Mouse (Mus musculus) cortical plate, adult 2 months (tissue): Measurements from ENCODE around the gene Dnttip2.

Experiments used
- CTCF ChIP-seq: fragments of 200-500 bp; IDR thresholded peaks from 2 replicates; pipeline ENCODE4 v1.5.1; 2011; ENCODE audit warnings: mild to moderate bottlenecking, control low read depth, low read length; ENCODE audit not compliant: insufficient read depth; ENCODE audit errors: extremely low read depth
- POLR2A ChIP-seq: fragments of 200-500 bp; IDR thresholded peaks from 2 replicates; pipeline ENCODE4 v1.6.1; 2011; ENCODE audit warnings: mild to moderate bottlenecking, low read length, control low read depth; ENCODE audit not compliant: insufficient read depth; ENCODE audit errors: extremely low read depth

GRCm38 (mm10) chr3:122243416-122244167 lies 30.6 kb upstream of the Dnttip2 start:
- TF ChIP-seq CTCF (no peak), POLR2A (no peak)
